Mouse (Mus musculus) cerebellum, adult 2 months (tissue): ENCODE results near the gene Ndufa7. TPM values are rescaled to one million over a fixed set of nuclear protein-coding genes. Genes with fewer than 3 reads are reported as not detected.

Source experiments
- DNase-seq, 2 experiments: peaks; one replicate each; pipeline ENCODE4 v3.0.0; 2021
- H3K27ac ChIP-seq: fragments of 200-500 bp; 2 replicates; pipeline ENCODE4 v1.5.1; 2012; ENCODE audit warnings: low read length, control low read depth, inconsistent platforms; ENCODE audit not compliant: insufficient read depth
- H3K27me3 ChIP-seq: fragments of 200-500 bp; 2 replicates; pipeline ENCODE4 v1.6.1; 2012; ENCODE audit warnings: inconsistent platforms, mild to moderate bottlenecking, low read length, moderate library complexity; ENCODE audit not compliant: control insufficient read depth, insufficient read depth
- H3K4me1 ChIP-seq: fragments of 200-500 bp; 2 replicates; pipeline ENCODE4 v1.6.1; 2011; ENCODE audit warnings: low read length; ENCODE audit not compliant: control insufficient read depth, insufficient read depth
- H3K4me3 ChIP-seq: fragments of 200-500 bp; replicated peaks from 2 replicates; pipeline ENCODE3; 2011; ENCODE audit warnings: mild to moderate bottlenecking, low read depth, low read length, control low read depth; ENCODE audit not compliant: insufficient read depth
- CTCF ChIP-seq: fragments of 200-500 bp; IDR thresholded peaks from 2 replicates; pipeline ENCODE4 v1.5.1; 2011; ENCODE audit warnings: low read depth, mild to moderate bottlenecking, control low read depth, low read length, moderate library complexity, borderline replicate concordance; ENCODE audit not compliant: insufficient read depth
- POLR2A ChIP-seq: fragments of 200-500 bp; IDR thresholded peaks from 2 replicates; pipeline ENCODE4 v1.6.1; 2011; ENCODE audit warnings: low read length, control low read depth, borderline replicate concordance; ENCODE audit not compliant: insufficient read depth
- WGBS: fragments of 180-500 bp; shearing (Covaris S2); methylation state at CpG from one replicate; pipeline ENCODE4 v1.1.7; 2018; 5-methylcytosine and 5-hydroxymethylcytosine counted together
- polyA plus RNA-seq: library from polyadenylated mRNA; depleted of rRNA; stranded (reverse); fragments of >200 nt; gene quantifications from 2 replicates; pipeline ENCODE4 v1.2.3, GENCODE M21; 2012

Ndufa7 gene
- polyA plus RNA-seq, 1 experiment = 341 TPM

DNA sequence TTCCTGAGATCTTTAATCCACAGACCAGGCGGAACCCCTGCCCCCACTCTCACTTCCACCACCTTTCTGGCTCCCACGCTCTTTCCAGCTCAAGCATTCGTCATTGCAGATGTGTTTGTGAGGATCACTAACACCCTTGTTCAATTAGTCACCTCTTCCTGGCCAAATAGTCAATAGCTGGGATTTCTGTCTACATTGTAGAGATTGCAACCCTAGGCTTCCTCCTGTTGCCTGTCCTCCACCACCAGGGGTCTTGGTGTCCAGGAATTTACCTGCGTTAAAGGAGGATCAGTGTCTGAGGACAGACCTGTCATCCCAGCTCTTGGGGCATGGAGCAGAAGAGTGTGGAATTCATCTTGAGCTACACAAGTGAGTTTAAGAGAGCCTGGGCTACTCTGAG lies 42.3 kb upstream of the Ndufa7 start:
- no peak for DNase-seq
- Histone ChIP-seq H3K27me3 (no peaks in the 10 kb centered on the region), H3K27ac (no peak overlapping the region), H3K4me3 (no peak overlapping the region), H3K4me1 (no peaks in the 10 kb centered on the region)
- no peak for TF ChIP-seq CTCF
- TF ChIP-seq POLR2A = no peak
- WGBS = 58% methylated on average over 4 of the region's 4 CpGs

DNA sequence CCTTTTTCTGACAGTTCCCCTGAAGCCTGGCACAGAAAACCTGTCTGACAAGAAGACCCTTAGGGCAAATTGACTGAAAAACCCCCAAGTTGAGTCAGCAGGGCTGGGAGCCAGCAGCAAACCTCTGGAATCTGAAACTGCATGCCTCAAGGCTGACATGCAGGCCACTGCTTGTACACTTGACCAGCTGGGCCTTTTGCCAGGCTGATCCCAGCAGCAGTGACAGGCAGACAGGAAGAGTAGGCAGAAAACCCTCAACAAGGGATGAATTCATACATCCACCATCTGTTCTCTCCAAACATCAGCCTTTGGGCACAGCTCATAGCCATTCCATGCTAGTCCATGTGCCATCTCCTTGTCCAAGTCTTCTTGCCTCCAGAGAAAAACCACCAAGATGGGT lies 41.0 kb upstream of the Ndufa7 start:
- Histone ChIP-seq H3K27ac (no peak overlapping the region), H3K4me1 (no peaks in the 10 kb centered on the region), H3K27me3 (no peaks in the 10 kb centered on the region), H3K4me3 (no peak overlapping the region)
- TF ChIP-seq POLR2A (no peak), CTCF (no peak)
- DNase-seq = no peak

DNA sequence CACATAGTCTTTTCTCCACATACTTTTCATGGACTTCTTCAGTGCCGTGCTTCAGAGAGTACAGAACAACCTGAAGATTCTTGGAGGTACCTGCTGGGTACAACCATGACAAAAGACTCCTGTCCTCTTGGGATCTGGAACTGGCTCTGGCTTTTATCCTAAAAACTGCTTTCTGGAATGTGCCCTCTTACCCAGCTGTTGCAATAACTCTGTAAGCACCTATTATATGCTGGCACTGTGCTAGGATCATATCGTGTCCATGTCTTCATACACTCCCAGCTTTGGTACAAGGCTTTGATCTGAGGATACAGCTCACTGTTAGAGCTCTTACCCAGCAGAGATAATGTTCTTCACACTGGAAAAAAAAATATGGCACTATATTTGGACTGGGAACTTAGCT lies 39.4 kb upstream of the Ndufa7 start:
- Histone ChIP-seq H3K4me3 (no peak overlapping the region), H3K4me1 (no peaks in the 10 kb centered on the region), H3K27ac (no peak overlapping the region), H3K27me3 (no peaks in the 10 kb centered on the region)
- WGBS = 73% methylated on average over 2 of the region's 2 CpGs
- no peak for DNase-seq
- TF ChIP-seq CTCF (no peak), POLR2A (no peak)

DNA sequence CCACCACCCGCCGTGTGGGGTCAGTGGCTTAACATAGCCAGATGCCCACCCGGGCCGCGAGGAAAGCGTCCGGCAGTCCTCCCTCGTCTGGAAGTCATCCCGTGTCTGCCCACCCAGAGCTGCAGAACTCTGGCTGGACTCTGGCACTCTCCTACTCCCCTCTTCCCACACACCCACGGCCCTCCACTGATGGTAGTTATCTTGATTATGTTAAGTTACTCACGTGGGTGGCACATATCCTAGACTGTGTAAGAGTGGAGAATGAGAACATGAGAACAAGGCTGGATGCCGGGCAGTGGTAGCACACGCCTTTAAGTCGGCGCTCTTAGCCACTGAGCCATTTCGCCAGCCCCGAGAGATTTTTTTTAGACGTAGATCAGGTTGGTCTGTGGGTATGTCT lies 38.0 kb upstream of the Ndufa7 start:
- WGBS = 74% methylated on average over 18 of the region's 18 CpGs
- no peak for DNase-seq
- no peak overlapping the region for H3K4me3 ChIP-seq
- H3K4me1 ChIP-seq = no peaks in the 10 kb centered on the region
- H3K27ac ChIP-seq = no peak overlapping the region
- no peaks in the 10 kb centered on the region for H3K27me3 ChIP-seq
- TF ChIP-seq POLR2A = no peak
- TF ChIP-seq CTCF = no peak

DNA sequence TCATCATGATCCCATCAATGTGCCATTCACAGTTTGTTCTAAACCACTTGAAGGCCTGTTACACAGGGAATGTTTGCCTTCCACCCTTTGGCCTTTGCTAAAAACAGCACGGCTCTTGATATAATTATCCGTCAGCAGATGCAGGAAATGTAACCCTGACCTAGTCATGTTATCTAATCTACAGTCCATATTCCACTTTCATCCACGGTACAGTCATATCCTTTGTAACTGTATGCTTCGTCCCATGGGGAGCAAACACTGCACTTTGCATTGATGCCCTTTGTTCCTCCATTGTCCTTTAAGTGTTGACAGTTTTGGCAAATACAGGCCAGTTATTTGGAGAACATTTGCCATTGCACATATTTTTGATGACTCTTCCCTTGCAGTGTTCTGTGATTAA lies 35.6 kb upstream of the Ndufa7 start:
- WGBS = 83% methylated on average over 4 of the region's 4 CpGs
- TF ChIP-seq POLR2A = no peak
- no peak for TF ChIP-seq CTCF
- H3K27me3 ChIP-seq = no peaks in the 10 kb centered on the region
- H3K4me1 ChIP-seq = no peaks in the 10 kb centered on the region
- H3K4me3 ChIP-seq = no peak overlapping the region
- DNase-seq = no peak
- no peak overlapping the region for H3K27ac ChIP-seq

DNA sequence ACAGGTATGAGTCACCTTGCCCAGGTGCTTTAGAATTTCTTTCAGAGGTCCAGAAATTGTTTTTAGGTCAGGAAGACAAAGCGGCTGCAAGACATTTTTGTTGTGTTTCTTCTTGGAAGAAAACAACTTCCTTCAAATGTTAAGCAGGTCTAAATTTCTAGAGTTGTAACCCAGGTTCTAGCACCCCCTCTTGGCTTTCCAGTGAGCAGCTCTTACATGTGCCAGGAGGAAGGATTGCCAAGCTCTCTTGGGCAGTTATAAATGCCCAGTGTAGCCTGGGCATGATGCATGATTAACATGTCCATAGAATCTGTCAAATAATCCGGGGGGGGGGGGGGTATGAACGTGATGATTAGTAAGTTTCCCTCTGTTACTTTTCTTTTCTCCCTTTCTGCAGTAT lies 26.1 kb upstream of the Ndufa7 start:
- Histone ChIP-seq H3K4me1 (no peaks in the 10 kb centered on the region), H3K4me3 (no peak overlapping the region), H3K27me3 (no peaks in the 10 kb centered on the region; the same call in 1 of the 2 replicates), H3K27ac (no peak overlapping the region)
- no peak for DNase-seq
- TF ChIP-seq CTCF (no peak), POLR2A (no peak)
- 25% methylated on average over 3 of the region's 3 CpGs for WGBS

DNA sequence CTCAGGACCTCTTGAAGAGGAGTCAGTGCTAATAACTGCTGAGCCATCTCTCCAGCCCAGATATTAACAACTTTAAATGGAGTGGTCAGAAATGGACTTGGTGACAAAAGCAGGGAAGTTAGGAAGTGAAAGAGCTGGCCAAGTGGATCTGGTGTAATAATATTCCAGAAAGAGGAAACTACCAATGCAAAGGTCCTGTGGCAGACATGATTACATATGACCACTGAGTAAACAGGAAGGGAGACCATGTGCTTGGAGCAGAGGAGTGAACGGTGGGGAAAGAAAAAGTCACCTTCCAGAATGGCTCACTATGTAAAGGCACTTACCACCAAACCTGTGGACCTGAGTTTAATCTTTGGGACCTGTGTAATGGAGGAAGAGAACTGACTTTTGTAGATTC lies 25.1 kb upstream of the Ndufa7 start:
- no peak overlapping the region for H3K27ac ChIP-seq
- no peak for TF ChIP-seq CTCF
- TF ChIP-seq POLR2A = no peak
- 71% methylated on average over 1 of the region's 1 CpGs for WGBS
- no peak overlapping the region for H3K4me3 ChIP-seq
- H3K4me1 ChIP-seq = no peaks in the 10 kb centered on the region
- DNase-seq = no peak
- no peaks in the 10 kb centered on the region; the same call in 1 of the 2 replicates for H3K27me3 ChIP-seq

DNA sequence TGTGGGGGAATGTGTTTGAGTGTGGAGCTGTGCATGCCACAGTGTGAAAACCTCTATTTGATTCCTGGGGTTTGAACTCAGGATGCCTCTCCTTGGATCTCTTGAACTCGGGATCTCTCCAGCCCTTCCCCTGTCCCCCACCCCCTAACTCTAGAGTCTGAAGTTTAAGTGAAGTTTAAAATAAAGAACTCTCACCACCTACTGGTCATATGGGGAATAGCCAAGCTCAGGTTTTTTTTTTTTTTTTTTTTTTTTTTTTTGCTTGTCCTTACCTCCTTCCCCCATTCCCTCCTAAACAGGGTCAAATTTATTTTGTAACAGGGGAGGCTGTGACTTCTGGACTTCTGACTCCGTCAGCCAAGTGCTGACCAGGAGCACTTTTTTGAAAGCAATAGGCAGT lies 22.2 kb upstream of the Ndufa7 start:
- WGBS = 0% methylated on average over 2 of the region's 2 CpGs

DNA sequence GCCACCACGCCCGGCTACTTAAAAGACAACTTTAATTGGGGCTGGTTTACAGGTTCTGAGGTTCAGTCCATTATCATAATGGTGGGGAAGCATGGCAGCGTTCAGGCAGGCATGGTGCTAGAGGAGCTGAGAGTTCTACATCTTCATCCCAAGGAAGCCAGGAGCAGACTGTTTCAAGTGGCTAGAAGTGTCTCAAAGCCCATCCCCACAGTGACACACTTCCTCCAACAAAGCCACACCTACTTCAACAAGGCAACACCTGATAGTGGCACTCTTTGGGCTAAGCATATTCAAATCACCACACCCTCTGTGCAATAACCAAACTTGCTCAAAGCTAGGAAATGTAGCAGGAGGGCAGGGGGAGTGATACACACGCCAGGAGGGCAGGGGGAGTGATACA lies 20.2 kb upstream of the Ndufa7 start:
- no peak overlapping the region for H3K4me3 ChIP-seq
- H3K27ac ChIP-seq = no peak overlapping the region
- H3K4me1 ChIP-seq = no peaks in the 10 kb centered on the region
- DNase-seq = no peak
- WGBS = 53% methylated on average over 4 of the region's 4 CpGs
- no peaks in the 10 kb centered on the region; the same call in 1 of the 2 replicates for H3K27me3 ChIP-seq
- TF ChIP-seq CTCF = no peak
- TF ChIP-seq POLR2A = no peak

More for the DNA sequence above, 22.2 kb upstream of the Ndufa7 start:
- peak; percentile 35; the same call in 1 of the 2 replicates for TF ChIP-seq CTCF
- TF ChIP-seq POLR2A = no peak
- no peak overlapping the region for H3K27ac ChIP-seq
- H3K27me3 ChIP-seq = no peaks in the 10 kb centered on the region; the same call in 1 of the 2 replicates
- no peak overlapping the region for H3K4me3 ChIP-seq
- DNase-seq = no peak
- H3K4me1 ChIP-seq = no peaks in the 10 kb centered on the region
